Mouse (Mus musculus) stomach, embryonic 16.5 days (tissue): Measurements from ENCODE around the gene Vipr1. TPM values are rescaled to one million over a fixed set of nuclear protein-coding genes. Genes with fewer than 3 reads are reported as not detected.

Experiments used
- ATAC-seq: fragments of 200-750 bp; cut with Nextera tagmentation; 2 replicates; pipeline ENCODE4 v1.8.0; 2017; ENCODE audit warnings: moderate number of reproducible peaks, moderate TSS enrichment; ENCODE audit not compliant: insufficient read depth, low FRiP score
- H3K27ac ChIP-seq: fragments of 300-500 bp; sonication (generic); 2 replicates; pipeline ENCODE4 v1.5.1; 2014; ENCODE audit warnings: low read length
- H3K27me3 ChIP-seq: fragments of 300-500 bp; sonication (generic); 2 replicates; pipeline ENCODE4 v1.6.1; 2014; ENCODE audit warnings: low read length, control low read depth, mixed read lengths; ENCODE audit not compliant: control insufficient read depth, insufficient read depth
- H3K36me3 ChIP-seq: fragments of 300-500 bp; sonication (generic); 2 replicates; pipeline ENCODE4 v1.6.1; 2014; ENCODE audit warnings: low read length; ENCODE audit not compliant: control insufficient read depth, insufficient read depth
- H3K4me1 ChIP-seq: fragments of 300-500 bp; sonication (generic); 2 replicates; pipeline ENCODE4 v1.6.1; 2014; ENCODE audit warnings: low read length, control low read depth, mixed read lengths; ENCODE audit not compliant: control insufficient read depth, insufficient read depth
- H3K4me2 ChIP-seq: fragments of 300-500 bp; sonication (generic); 2 replicates; pipeline ENCODE4 v1.6.1; 2014; ENCODE audit warnings: low read depth, low read length, mixed read lengths
- H3K4me3 ChIP-seq: fragments of 300-500 bp; sonication (generic); replicated peaks from 2 replicates; pipeline ENCODE4 v1.5.1; 2014; ENCODE audit warnings: mild to moderate bottlenecking, low read length
- H3K9ac ChIP-seq: fragments of 300-500 bp; sonication (generic); 2 replicates; pipeline ENCODE4 v1.6.1; 2014; ENCODE audit warnings: low read length
- H3K9me3 ChIP-seq: fragments of 300-500 bp; sonication (generic); replicated peaks from 2 replicates; pipeline ENCODE4 v1.6.1; 2016; ENCODE audit warnings: low read length, control low read depth; ENCODE audit not compliant: control insufficient read depth
- WGBS: fragments of 180-500 bp; shearing (Covaris S2); extraction: QIAGEN DNeasy Blood & Tissue Kit; methylation state at CpG from one replicate; pipeline ENCODE4 v1.1.7; 2014; 5-methylcytosine and 5-hydroxymethylcytosine counted together
- polyA plus RNA-seq: library from polyadenylated mRNA; unstranded; fragments of >200 nt; fragmentation: Nextera tagmentation; extraction: Ambion mirVana; gene quantifications from 2 replicates; pipeline ENCODE4 v1.2.1, GENCODE M21; 2015

Gene Vipr1
- polyA plus RNA-seq, 1 experiment from 2014 or later, result 1.0 TPM

GRCm38 (mm10) chr9:121677476-121677875 lies 35.0 kb downstream of the Vipr1 start:
- Histone ChIP-seq H3K9me3 (no peaks in the 10 kb centered on the region), H3K4me3 (no peak overlapping the region), H3K27me3 (no peaks in the 10 kb centered on the region), H3K9ac (no peak overlapping the region), H3K27ac (no peak overlapping the region), H3K4me1 (peaks cover 12% of the 10 kb centered on the region), H3K4me2 (no peak overlapping the region), H3K36me3 (no peaks in the 10 kb centered on the region)
- no peak for ATAC-seq
- 35% methylated on average over 8 of the region's 8 CpGs for WGBS

GRCm38 (mm10) chr9:121679549-121679948 lies 37.0 kb downstream of the Vipr1 start:
- ATAC-seq, result peak; percentile 51; the same call in 1 of the 2 replicates
- H3K4me2 ChIP-seq, result no peak overlapping the region
- 23% methylated on average over 6 of the region's 6 CpGs for WGBS
- H3K36me3 ChIP-seq, result 0 out of 2 replicates have a peak, but pooled peaks cover 3% of the 10 kb centered on the region
- no peaks in the 10 kb centered on the region for H3K27me3 ChIP-seq
- no peaks in the 10 kb centered on the region for H3K9me3 ChIP-seq
- no peak overlapping the region for H3K27ac ChIP-seq
- H3K4me1 ChIP-seq, result peaks cover 12% of the 10 kb centered on the region
- no peak overlapping the region for H3K9ac ChIP-seq
- H3K4me3 ChIP-seq, result no peak overlapping the region

GRCm38 (mm10) chr9:121681191-121681590 lies 38.7 kb downstream of the Vipr1 start:
- 72% methylated on average over 8 of the region's 8 CpGs for WGBS
- Histone ChIP-seq H3K9me3 (no peaks in the 10 kb centered on the region), H3K4me1 (peaks cover 12% of the 10 kb centered on the region), H3K4me3 (no peak overlapping the region), H3K36me3 (peaks cover 7% of the 10 kb centered on the region; the same call in 1 of the 2 replicates), H3K4me2 (no peak overlapping the region), H3K9ac (no peak overlapping the region), H3K27ac (no peak overlapping the region), H3K27me3 (no peaks in the 10 kb centered on the region)
- no peak for ATAC-seq

- no peaks in the 10 kb centered on the region for H3K9me3 ChIP-seq
- no peak overlapping the region for H3K4me3 ChIP-seq
- WGBS, result 71% methylated on average over 18 of the region's 18 CpGs
- no peak for ATAC-seq
- H3K36me3 ChIP-seq, result peaks cover 7% of the 10 kb centered on the region; the same call in 1 of the 2 replicates
- H3K27me3 ChIP-seq, result no peaks in the 10 kb centered on the region
- peaks cover 12% of the 10 kb centered on the region for H3K4me1 ChIP-seq
- no peak overlapping the region for H3K27ac ChIP-seq
- H3K4me2 ChIP-seq, result no peak overlapping the region
- no peak overlapping the region for H3K9ac ChIP-seq
These were observed 39.6 kb downstream of the Vipr1 start for GRCm38 (mm10) chr9:121682037-121682680.

GRCm38 (mm10) chr9:121684702-121685101 lies 42.2 kb downstream of the Vipr1 start:
- Histone ChIP-seq H3K4me3 (no peak overlapping the region), H3K4me1 (no peaks in the 10 kb centered on the region; the same call in 1 of the 2 replicates), H3K4me2 (no peak overlapping the region), H3K27ac (no peak overlapping the region), H3K36me3 (peaks cover 7% of the 10 kb centered on the region; the same call in 1 of the 2 replicates), H3K9me3 (no peaks in the 10 kb centered on the region), H3K9ac (no peak overlapping the region), H3K27me3 (no peaks in the 10 kb centered on the region)
- no peak for ATAC-seq
- 72% methylated on average over 7 of the region's 7 CpGs for WGBS

- Histone ChIP-seq H3K4me1 (no peaks in the 10 kb centered on the region), H3K4me3 (no peak overlapping the region), H3K4me2 (no peak overlapping the region), H3K27ac (no peak overlapping the region), H3K9ac (no peak overlapping the region), H3K36me3 (peaks cover under 1% of the 10 kb centered on the region), H3K27me3 (no peaks in the 10 kb centered on the region), H3K9me3 (no peaks in the 10 kb centered on the region)
- 79% methylated on average over 15 of the region's 15 CpGs for WGBS
- ATAC-seq, result no peak
These were observed 47.7 kb downstream of the Vipr1 start for GRCm38 (mm10) chr9:121690200-121690651.

GRCm38 (mm10) chr9:121690734-121691133 lies 48.2 kb downstream of the Vipr1 start:
- Histone ChIP-seq H3K27ac (no peak overlapping the region), H3K9me3 (no peaks in the 10 kb centered on the region), H3K27me3 (no peaks in the 10 kb centered on the region), H3K9ac (no peak overlapping the region), H3K4me3 (no peak overlapping the region), H3K36me3 (no peaks in the 10 kb centered on the region; the same call in 1 of the 2 replicates), H3K4me2 (no peak overlapping the region), H3K4me1 (no peaks in the 10 kb centered on the region)
- WGBS, result 81% methylated on average over 7 of the region's 7 CpGs
- ATAC-seq, result no peak

GRCm38 (mm10) chr9:121694736-121695135 lies 52.2 kb downstream of the Vipr1 start:
- H3K27ac ChIP-seq, result no peak overlapping the region
- peaks cover 2% of the 10 kb centered on the region; the same call in 1 of the 2 replicates for H3K36me3 ChIP-seq
- no peak for ATAC-seq
- 78% methylated on average over 12 of the region's 12 CpGs for WGBS
- H3K4me1 ChIP-seq, result no peaks in the 10 kb centered on the region
- no peak overlapping the region for H3K4me2 ChIP-seq
- H3K9ac ChIP-seq, result no peak overlapping the region
- H3K9me3 ChIP-seq, result no peaks in the 10 kb centered on the region
- H3K4me3 ChIP-seq, result no peak overlapping the region
- no peaks in the 10 kb centered on the region for H3K27me3 ChIP-seq

- Histone ChIP-seq H3K4me3 (no peak overlapping the region), H3K9ac (no peak overlapping the region), H3K9me3 (no peaks in the 10 kb centered on the region), H3K27ac (no peak overlapping the region), H3K27me3 (no peaks in the 10 kb centered on the region), H3K36me3 (0 out of 2 replicates have a peak, but pooled peaks cover 2% of the 10 kb centered on the region), H3K4me1 (no peaks in the 10 kb centered on the region), H3K4me2 (no peak overlapping the region)
- WGBS, result 89% methylated on average over 9 of the region's 9 CpGs
- no peak for ATAC-seq
These were observed 54.1 kb downstream of the Vipr1 start for GRCm38 (mm10) chr9:121696626-121697025.
